Mouse (Mus musculus) layer of hippocampus, adult 18-20 months (tissue): ENCODE results near the gene Psg16. TPM values are rescaled to one million over a fixed set of nuclear protein-coding genes. Genes with fewer than 3 reads are reported as not detected.
"Not testable (repeated sequence)": the region's sequence is repeated elsewhere in the genome, so short reads cannot be mapped to it uniquely, and the experiment has no call there.

Experiments used
- DNase-seq, 2 experiments: peaks; one replicate each; pipeline ENCODE4 v3.0.0; 2022; ENCODE audit warnings: low spot score in 2 of 2
- total RNA-seq, 2 experiments: library from RNA; stranded (reverse); gene quantifications; 2 replicates each; pipeline ENCODE4 v1.2.3; 2021

Gene Psg16
- total RNA-seq, 2 experiments from 2014 or later = 3.0 to 5.0 TPM

DNA sequence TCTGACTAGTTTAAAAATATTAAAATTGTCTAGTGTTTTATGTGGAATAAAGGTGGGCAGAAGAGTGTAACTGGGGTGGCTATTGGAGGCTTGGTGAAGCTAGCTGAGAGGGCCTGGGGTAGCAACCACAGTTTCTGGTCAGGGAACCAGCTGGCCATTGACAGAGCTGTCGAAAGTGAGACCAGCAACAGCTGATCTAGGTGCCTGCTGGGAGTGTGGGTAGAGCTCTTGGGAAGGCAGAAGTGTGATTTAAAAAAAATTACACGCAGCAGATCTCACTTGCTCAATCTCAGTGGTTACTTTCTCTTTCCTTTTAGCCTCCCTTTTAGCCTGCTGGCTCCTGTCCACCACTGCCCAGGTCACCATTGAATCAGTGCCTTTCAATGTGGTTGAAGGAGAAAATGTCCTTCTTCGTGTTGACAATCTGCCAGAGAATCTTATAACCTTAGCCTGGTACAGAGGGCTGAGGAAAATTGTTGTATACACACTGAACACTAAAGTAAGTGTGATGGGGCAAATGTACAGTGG is 16.3 kb downstream of the Psg16 start:
- DNase-seq = no peak

DNA sequence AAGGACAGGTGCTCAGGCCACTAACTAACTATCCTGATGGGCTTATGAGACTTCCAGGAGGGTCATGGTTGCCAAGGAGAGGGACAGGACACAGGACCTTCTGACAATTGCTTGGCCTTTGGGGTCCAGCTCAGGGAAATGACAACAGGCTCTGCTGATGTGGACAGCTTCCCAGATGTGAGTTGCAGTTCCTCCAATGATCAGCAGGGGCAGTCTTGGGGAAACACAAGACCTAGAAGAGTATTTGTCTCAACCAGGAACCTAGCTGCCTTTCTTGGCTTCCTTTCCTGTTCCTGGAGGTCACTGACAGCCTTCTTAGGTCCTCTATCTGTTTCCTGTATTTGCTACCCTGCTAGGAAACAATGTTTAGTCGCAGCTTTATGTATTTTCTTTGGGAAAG is 17.4 kb downstream of the Psg16 start:
- no peak for DNase-seq

DNA sequence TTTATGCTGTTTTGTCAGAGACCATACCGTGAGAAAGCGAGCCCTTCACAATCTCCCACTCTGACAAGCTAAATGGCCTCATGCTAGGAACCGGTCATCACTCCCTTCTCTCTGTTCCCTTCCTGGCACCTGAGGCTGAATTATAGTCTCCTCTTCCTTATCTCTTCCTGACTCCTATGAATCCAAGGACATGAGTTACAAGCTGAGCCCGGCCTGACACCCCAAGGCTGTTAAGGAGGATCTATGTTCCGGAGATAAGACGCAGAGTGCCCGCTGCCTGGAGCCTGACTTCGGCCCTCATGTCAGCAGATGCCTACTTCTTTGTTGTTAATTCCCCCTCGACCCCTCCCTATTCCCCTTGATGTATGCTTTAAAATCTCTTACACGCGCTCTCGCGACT is 27.8 kb downstream of the Psg16 start:
- not testable (repeated sequence) for DNase-seq

DNA sequence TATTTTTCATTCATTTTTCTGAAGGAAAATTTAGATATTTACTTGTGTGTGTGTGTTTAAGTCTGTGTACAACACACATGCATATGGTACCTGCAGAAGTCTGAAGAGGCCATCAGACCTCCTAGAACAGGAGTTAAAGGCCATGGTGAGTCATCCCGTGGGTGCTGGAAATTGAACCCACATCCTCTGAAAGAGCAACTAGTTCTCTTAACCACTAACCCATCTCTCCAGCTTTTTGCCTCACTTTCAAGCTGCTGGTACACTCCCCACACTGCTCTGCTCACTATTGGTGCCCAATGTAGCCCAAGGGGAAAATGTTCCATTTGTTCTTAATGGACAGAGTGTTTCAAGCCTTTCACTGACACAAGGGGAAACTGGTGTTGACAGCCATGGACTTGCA is 61.5 kb downstream of the Psg16 start:
- DNase-seq = no peak

DNA sequence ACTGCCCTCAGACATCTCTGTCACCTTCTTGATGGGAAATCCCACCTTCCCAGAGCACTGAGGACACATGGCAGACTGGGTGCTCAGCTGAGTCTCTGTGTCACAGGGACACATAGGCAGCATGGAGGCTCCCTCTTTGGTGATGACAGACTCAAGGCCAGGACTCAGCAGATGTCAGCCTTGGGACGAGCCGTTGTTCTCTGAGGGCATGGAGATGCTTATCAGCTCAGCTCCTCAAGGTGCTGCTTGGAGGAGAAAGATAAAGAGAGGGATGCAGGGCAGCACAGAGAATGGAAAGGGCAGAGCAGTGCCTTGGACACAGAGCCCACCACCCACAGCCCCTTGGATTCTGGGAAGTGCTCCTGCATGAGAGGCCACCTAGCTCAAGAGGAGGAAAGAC is 76.1 kb downstream of the Psg16 start, which contains the start of gene Ceacam3:
Gene Ceacam3, plus strand, starts transcription at position 352 of the 400 bp plus-strand sequence.
- DNase-seq = no peak

DNA sequence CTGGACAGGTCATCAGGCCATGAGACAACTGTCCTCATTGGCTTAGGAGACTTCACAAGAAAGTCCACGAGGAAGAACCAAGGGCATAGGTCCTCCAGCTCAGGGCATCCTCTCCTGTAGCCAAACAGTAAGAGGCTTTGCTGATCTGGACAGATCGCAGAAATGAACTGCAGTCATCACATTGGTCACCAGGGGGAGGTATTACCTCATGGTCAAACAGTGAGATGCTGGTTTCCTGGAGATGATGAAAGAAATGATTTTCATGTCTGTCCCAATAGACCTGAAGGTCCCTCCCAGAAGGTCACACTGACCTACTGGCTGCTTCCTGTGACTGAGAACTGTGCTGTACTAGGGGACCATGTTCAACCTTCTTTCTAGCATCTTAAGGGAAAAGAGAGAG is 81.8 kb downstream of the Psg16 start:
- peak in 1 of 2 experiments; percentile 8 for DNase-seq

DNA sequence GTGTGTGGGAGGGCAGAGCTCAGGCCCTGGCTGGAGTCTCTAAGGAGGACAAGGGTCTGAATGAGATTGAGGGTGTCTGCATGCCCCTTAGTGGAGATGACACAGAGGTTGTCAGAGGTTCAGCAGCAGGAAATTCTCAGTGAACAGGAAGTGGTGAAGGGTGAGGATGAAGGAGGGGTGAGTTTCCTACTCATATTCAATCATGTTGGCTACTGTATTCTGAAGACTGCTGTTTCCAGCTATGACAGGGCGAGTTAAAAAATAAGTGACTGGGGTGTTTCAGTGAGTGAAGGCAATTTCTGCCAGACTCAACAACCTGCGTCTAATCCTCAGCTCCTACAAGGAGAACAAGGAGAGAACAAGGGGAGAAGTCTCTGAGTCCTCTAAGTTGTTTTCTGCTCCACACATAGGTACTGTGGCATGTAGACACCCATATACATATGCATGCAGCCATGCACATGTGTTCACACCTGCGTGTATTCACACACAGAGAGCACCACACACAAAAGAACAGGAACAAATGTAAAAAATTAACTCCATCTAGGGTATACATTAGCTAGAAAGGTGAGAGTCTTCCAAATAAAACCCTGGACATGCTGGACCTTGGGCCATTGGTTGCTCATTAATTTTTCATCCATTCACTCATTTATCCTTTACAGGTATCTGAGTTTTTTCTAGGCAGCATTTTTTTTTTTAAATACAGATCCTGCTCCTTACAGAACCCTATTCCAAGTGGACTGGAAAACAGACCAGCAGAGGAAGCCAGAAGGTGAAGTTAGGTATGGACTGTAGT is 83.2 kb downstream of the Psg16 start:
- DNase-seq = no peak

DNA sequence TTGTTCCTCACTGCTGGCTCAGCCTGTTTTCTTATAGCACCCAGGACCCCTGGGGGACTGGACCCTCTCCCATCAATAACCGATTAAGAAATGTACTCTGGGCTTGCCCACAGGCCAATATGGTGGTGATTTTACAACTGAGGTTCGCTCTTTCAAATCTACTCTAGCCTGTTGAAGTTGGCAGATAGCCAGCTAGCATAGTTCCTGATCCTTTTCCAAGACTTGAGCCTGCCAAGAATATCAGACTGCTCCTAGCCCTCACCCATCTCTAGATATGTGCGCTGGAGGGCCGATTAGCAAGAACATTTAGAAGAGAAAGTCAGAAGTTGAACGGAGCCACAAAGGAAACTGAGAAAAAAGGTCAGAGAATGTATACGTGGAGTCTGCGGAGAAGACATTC is 85.2 kb downstream of the Psg16 start:
- no peak for DNase-seq

DNA sequence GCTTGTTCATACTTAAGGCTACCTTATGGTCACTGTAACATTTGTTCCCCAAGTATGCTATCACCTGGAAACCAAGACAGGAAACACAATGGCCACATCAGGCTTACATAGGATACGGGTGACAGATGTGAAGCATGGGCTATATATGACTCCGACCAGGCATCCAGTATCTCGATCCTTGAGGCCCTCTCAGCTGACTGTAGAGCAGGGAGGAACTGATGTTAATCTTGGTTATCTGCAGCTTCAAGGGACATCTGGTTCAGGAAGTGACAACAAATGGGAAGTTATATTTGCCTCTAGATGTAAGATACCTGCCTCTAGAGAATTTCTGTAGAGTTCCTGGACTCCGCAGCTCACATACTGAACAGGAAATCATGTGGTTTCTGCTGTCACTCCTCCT is 98.0 kb downstream of the Psg16 start:
- DNase-seq = no peak

Other genes with a start within 250 kb of the Psg16 start
- gene Prkd2, start 231.1 kb upstream of the Psg16 start, total RNA-seq = 1 to 10 TPM; 4.7 to 6.1 TPM
- gene Dact3, start 198.7 kb upstream of the Psg16 start, total RNA-seq = 100 to 1,000 TPM; 173 to 175 TPM
- 1 to 10 TPM; 2.6 to 2.8 TPM for gene Gng8, start 182.3 kb upstream of the Psg16 start, total RNA-seq
- gene Ptgir, start 167.6 kb upstream of the Psg16 start, total RNA-seq = under 1 TPM in 1 of 2 experiments, not detected in 1; 0.10 TPM
- gene Calm3, start 149.9 kb upstream of the Psg16 start, total RNA-seq = 1,000 to 10,000 TPM; 2,132 to 2,161 TPM
- gene Pnmal2, start 129.4 kb upstream of the Psg16 start, total RNA-seq = 100 to 1,000 TPM; 370 to 415 TPM
- gene Pnmal1, start 114.4 kb upstream of the Psg16 start, total RNA-seq = 100 to 1,000 TPM; 118 to 134 TPM
- 10 to 100 TPM; 53.4 to 54.0 TPM for gene Gm42372, start 91.0 kb upstream of the Psg16 start, total RNA-seq
- 1 to 10 TPM; 1.8 to 2.1 TPM for gene Ccdc8, start 81.3 kb upstream of the Psg16 start, total RNA-seq
- gene Ppp5c, start 46.1 kb upstream of the Psg16 start, total RNA-seq = 100 to 1,000 TPM; 146 to 147 TPM
- gene Hif3a, start 11.6 kb upstream of the Psg16 start, total RNA-seq = 10 to 100 TPM in 1 of 2 experiments, 1 to 10 TPM in 1; 8.3 to 13.1 TPM
- not detected for gene Ceacam3, start 76.2 kb downstream of the Psg16 start, total RNA-seq
- not detected for gene Psg29, start 129.4 kb downstream of the Psg16 start, total RNA-seq